Mouse (Mus musculus) kidney, embryonic 15.5 days (tissue): Measurements from ENCODE around the gene Ick. TPM values are rescaled to one million over a fixed set of nuclear protein-coding genes. Genes with fewer than 3 reads are reported as not detected.

Experiments used
- ATAC-seq: fragments of 200-750 bp; cut with Nextera tagmentation; replicated peaks from 2 replicates; pipeline ENCODE4 v1.8.0; 2017; ENCODE audit warnings: moderate TSS enrichment; ENCODE audit not compliant: low FRiP score
- H3K27ac ChIP-seq: fragments of 300-500 bp; sonication (generic); 2 replicates; pipeline ENCODE4 v1.5.1; 2015; ENCODE audit warnings: mild to moderate bottlenecking, inconsistent platforms
- H3K27me3 ChIP-seq: fragments of 300-500 bp; sonication (generic); 2 replicates; pipeline ENCODE4 v1.6.1; 2015; ENCODE audit warnings: inconsistent platforms
- H3K36me3 ChIP-seq: fragments of 300-500 bp; sonication (generic); 2 replicates; pipeline ENCODE4 v1.6.1; 2015; ENCODE audit warnings: inconsistent platforms
- H3K4me1 ChIP-seq: fragments of 300-500 bp; sonication (generic); 2 replicates; pipeline ENCODE4 v1.6.1; 2015; ENCODE audit warnings: inconsistent platforms
- H3K4me2 ChIP-seq: fragments of 300-500 bp; sonication (generic); 2 replicates; pipeline ENCODE4 v1.6.1; 2015; ENCODE audit warnings: moderate library complexity, mild to moderate bottlenecking, inconsistent platforms
- H3K4me3 ChIP-seq: fragments of 300-500 bp; sonication (generic); replicated peaks from 2 replicates; pipeline ENCODE4 v1.5.1; 2015; ENCODE audit warnings: mild to moderate bottlenecking, inconsistent platforms
- H3K9ac ChIP-seq: fragments of 300-500 bp; sonication (generic); 2 replicates; pipeline ENCODE4 v1.6.1; 2015; ENCODE audit warnings: mild to moderate bottlenecking, inconsistent platforms
- H3K9me3 ChIP-seq: fragments of 300-500 bp; sonication (generic); replicated peaks from 2 replicates; pipeline ENCODE4 v1.6.1; 2016; ENCODE audit warnings: inconsistent platforms
- WGBS: fragments of 180-500 bp; shearing (Covaris S2); methylation state at CpG from one replicate; pipeline ENCODE4 v1.1.7; 2015; ENCODE audit warnings: mixed read lengths; 5-methylcytosine and 5-hydroxymethylcytosine counted together
- polyA plus RNA-seq: library from polyadenylated mRNA; unstranded; fragments of >200 nt; fragmentation: Nextera tagmentation; extraction: Ambion mirVana; gene quantifications from 2 replicates; pipeline ENCODE4 v1.2.1, GENCODE M21; 2015

Gene Ick
- polyA plus RNA-seq, 1 experiment from 2014 or later: 24.2 TPM

DNA sequence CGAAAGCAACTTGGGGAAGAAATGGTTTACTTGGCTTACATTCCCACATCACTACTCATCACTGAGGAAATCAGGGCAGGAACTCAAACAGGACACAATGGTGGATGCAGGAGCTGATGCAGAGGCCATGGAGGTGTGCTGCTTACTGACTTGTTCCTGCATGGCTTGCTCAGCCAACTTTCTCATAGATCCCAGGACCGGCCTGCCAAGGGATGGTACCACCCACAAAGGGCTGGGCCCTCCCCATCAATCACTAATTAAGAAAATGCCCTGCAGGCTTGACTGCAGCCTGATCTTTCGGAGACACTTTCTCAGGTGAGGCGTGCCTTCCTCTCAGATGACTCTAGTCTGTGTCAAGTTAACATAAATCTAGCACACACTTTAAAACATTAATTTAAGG lies 2.2 kb upstream of the Ick start:
- Histone ChIP-seq H3K9ac (no peak overlapping the region), H3K9me3 (no peaks in the 10 kb centered on the region), H3K36me3 (peaks cover 27% of the 10 kb centered on the region), H3K27me3 (no peaks in the 10 kb centered on the region), H3K4me2 (peak overlapping the region; percentile 70), H3K4me1 (peaks cover 35% of the 10 kb centered on the region), H3K4me3 (peak overlapping the region; percentile 90; the same call in 1 of the 2 replicates), H3K27ac (no peak overlapping the region)
- no peak for ATAC-seq
- WGBS: 56% methylated on average over 4 of the region's 4 CpGs

- peak overlapping the region; percentile 70 for H3K4me2 ChIP-seq
- H3K27me3 ChIP-seq: no peaks in the 10 kb centered on the region
- H3K27ac ChIP-seq: peak overlapping the region; percentile 94
- H3K9me3 ChIP-seq: no peaks in the 10 kb centered on the region
- peaks cover 23% of the 10 kb centered on the region for H3K36me3 ChIP-seq
- H3K9ac ChIP-seq: peak overlapping the region; percentile 86
- peaks cover 35% of the 10 kb centered on the region for H3K4me1 ChIP-seq
- H3K4me3 ChIP-seq: peak overlapping the region; percentile 90
- 17% methylated on average over 6 of the region's 6 CpGs for WGBS
- no peak; the same call in 1 of the 2 replicates for ATAC-seq
Measured at GRCm38 (mm10) chr9:78107582-78107911, 1.4 kb upstream of the Ick start.

DNA sequence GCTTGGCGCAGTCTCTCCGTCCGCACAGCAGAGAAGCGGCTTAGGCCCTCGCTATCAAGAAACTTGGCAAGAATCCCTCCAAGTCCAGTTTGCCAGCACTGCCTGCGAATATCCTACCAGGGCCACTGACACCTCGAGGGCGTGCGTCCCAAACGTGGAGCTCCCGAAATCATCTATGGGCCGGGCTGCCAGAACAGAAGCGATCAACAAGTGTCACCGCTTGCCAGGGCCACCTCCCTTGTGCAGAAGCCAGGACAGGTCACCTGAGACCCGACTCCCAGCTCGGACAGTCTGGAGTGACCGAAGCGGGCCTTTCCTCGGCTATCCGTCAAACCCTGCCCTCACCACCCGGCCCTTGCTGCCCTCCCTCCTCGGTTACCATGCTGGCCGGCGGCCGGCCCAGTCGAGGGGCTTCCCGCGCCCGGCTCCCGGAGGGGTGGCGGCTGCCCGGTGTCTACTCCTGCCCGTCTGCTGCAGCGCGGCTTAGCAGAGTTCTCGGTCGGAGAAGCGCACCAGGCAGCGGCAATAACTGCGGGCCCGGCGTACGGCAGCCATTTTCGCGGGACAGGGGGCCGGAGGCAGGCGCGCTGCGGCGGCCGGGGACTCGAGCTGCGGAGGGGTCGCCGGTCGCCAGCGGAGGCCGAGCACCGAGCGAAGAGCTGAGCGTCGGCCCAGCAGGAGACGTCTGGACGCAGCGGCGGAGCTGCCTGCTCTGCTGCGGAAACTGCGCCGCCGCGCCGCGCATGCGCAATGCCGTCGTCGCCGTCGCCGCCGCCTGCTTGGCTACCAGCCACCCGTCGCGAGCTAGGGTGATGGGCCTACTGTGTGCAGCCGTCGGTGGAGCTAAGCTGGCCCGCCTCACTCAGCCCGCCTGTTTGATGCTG lies 838 bp upstream of the Ick start:
- peaks cover 38% of the 10 kb centered on the region for H3K4me1 ChIP-seq
- no peaks in the 10 kb centered on the region for H3K9me3 ChIP-seq
- peaks cover 18% of the 10 kb centered on the region; the same call in 1 of the 2 replicates for H3K36me3 ChIP-seq
- peak; percentile 83 for ATAC-seq
- no peaks in the 10 kb centered on the region for H3K27me3 ChIP-seq
- peak overlapping the region; percentile 86 for H3K9ac ChIP-seq
- WGBS: under 1% methylated on average over 88 of the region's 88 CpGs
- H3K4me2 ChIP-seq: peak overlapping the region; percentile 70
- H3K27ac ChIP-seq: peak overlapping the region; percentile 94
- peak overlapping the region; percentile 90 for H3K4me3 ChIP-seq

- Histone ChIP-seq H3K9ac (no peak overlapping the region), H3K27me3 (no peaks in the 10 kb centered on the region), H3K36me3 (0 out of 2 replicates have a peak, but pooled peaks cover 3% of the 10 kb centered on the region), H3K4me2 (peak overlapping the region; percentile 70), H3K4me1 (peaks cover 47% of the 10 kb centered on the region), H3K4me3 (peak overlapping the region; percentile 90), H3K9me3 (no peaks in the 10 kb centered on the region), H3K27ac (no peak overlapping the region)
- ATAC-seq: no peak
- 48% methylated on average over 5 of the region's 5 CpGs for WGBS
Measured at GRCm38 (mm10) chr9:78109656-78110055, 664 bp downstream of the Ick start.

GRCm38 (mm10) chr9:78111456-78111855 lies 2.5 kb downstream of the Ick start:
- Histone ChIP-seq H3K27ac (no peak overlapping the region), H3K9ac (no peak overlapping the region), H3K4me1 (peaks cover 47% of the 10 kb centered on the region), H3K4me2 (no peak overlapping the region), H3K36me3 (no peaks in the 10 kb centered on the region), H3K9me3 (no peaks in the 10 kb centered on the region), H3K27me3 (no peaks in the 10 kb centered on the region), H3K4me3 (no peak overlapping the region)
- WGBS: 88% methylated on average over 2 of the region's 2 CpGs
- ATAC-seq: no peak

- no peaks in the 10 kb centered on the region for H3K9me3 ChIP-seq
- WGBS: 1% methylated on average over 47 of the region's 47 CpGs
- H3K4me3 ChIP-seq: peak overlapping the region; percentile 84
- H3K36me3 ChIP-seq: no peaks in the 10 kb centered on the region
- ATAC-seq: peak; percentile 82
- H3K27me3 ChIP-seq: no peaks in the 10 kb centered on the region
- H3K27ac ChIP-seq: peak overlapping the region; percentile 90
- peak overlapping the region; percentile 92 for H3K9ac ChIP-seq
- H3K4me1 ChIP-seq: peaks cover 33% of the 10 kb centered on the region
- H3K4me2 ChIP-seq: peak overlapping the region; percentile 58
Measured at GRCm38 (mm10) chr9:78112770-78113537, 4.0 kb downstream of the Ick start.

DNA sequence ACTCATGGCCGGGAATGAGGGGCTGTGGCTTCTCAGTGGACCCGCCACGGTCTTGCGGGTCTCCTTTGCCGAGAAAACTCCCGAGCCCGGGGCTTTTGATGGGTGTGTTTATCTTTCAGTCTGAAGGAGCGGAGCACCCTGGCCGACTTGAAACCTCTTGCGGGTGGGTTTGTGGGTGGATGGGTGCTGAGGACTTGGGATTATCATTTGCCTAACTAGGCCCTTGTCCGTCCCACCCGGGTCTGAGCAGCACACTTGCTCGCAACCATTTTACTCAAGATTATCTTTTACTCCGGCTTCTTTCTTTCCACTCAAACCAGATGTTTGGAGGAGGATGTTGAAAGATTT lies 4.5 kb downstream of the Ick start:
- Histone ChIP-seq H3K9me3 (no peaks in the 10 kb centered on the region), H3K4me2 (peak overlapping the region; percentile 58), H3K36me3 (peaks cover 3% of the 10 kb centered on the region; the same call in 1 of the 2 replicates), H3K9ac (peak overlapping the region; percentile 92), H3K4me3 (peak overlapping the region; percentile 84), H3K27ac (peak overlapping the region; percentile 90), H3K27me3 (no peaks in the 10 kb centered on the region), H3K4me1 (peaks cover 33% of the 10 kb centered on the region)
- WGBS: under 1% methylated on average over 14 of the region's 14 CpGs
- ATAC-seq: peak; percentile 10; the same call in 1 of the 2 replicates

DNA sequence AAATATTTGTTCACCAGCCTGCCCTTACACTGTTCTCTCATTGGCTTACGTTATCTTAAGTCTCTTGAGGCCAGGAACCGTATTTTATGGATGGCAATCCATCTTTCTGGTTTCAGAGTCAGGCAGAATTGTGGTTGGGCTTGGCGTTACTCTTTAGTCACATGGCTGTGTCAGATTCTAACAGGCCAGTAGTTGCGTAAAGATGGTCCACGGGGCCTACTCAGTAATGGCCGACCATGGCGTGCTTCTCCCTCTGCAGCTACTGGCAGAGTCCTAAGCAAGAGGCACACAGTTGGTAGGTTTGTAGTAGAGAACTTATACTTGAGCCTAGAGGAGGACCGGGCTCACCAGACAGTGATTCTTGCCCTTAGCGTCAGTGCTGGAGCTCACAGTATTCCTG lies 6.8 kb downstream of the Ick start:
- no peaks in the 10 kb centered on the region for H3K27me3 ChIP-seq
- WGBS: 68% methylated on average over 9 of the region's 9 CpGs
- H3K9me3 ChIP-seq: no peaks in the 10 kb centered on the region
- no peak for ATAC-seq
- H3K9ac ChIP-seq: no peak overlapping the region
- peaks cover 9% of the 10 kb centered on the region; the same call in 1 of the 2 replicates for H3K36me3 ChIP-seq
- H3K27ac ChIP-seq: peak overlapping the region; percentile 41; the same call in 1 of the 2 replicates
- H3K4me3 ChIP-seq: no peak overlapping the region
- peaks cover 24% of the 10 kb centered on the region for H3K4me1 ChIP-seq
- H3K4me2 ChIP-seq: peak overlapping the region; percentile 58; the same call in 1 of the 2 replicates

DNA sequence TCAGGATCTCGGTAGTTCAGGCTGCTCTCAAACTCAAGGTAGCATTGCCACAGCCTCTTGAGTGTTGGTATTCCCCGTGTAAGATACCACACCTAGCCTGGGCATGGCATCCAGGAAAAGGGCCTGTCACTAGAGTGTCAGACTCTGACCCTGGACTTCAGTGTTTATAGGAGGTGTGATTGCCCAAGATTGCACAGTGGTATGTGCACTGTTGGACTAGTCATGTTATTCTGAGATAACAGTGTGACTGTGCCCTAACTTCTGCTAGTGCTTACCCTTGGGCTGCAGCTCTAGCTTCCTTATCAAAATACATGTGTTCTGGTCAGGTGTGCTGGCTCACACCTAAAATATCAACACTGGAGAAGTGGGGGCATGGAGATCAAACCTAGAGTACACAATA lies 8.7 kb downstream of the Ick start:
- WGBS: 86% methylated on average over 2 of the region's 2 CpGs
- Histone ChIP-seq H3K27me3 (no peaks in the 10 kb centered on the region), H3K9ac (no peak overlapping the region), H3K27ac (no peak overlapping the region), H3K9me3 (no peaks in the 10 kb centered on the region), H3K4me3 (no peak overlapping the region), H3K4me2 (no peak overlapping the region), H3K36me3 (peaks cover 12% of the 10 kb centered on the region; the same call in 1 of the 2 replicates), H3K4me1 (peaks cover 23% of the 10 kb centered on the region)
- ATAC-seq: no peak

DNA sequence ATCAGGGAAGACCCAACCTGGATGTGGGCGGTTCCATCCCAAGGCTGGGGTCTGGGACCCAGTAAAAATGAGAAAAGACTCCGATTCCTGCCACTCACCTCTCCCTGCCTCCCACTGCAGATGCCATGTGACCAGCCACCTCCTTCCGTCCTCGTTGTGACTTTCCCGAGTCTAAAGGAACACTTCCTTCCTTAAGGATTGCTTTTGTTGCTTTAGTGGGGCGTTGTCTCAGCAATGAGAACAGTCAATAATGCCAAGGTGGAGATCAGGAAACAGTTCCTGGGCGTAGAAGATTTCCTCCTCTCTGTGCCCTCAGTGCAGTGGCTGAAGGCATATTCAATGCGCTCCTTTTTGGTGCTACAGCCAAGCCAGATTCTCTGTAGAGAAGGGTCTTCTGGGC lies 12.4 kb downstream of the Ick start:
- WGBS: 77% methylated on average over 8 of the region's 8 CpGs
- no peaks in the 10 kb centered on the region for H3K27me3 ChIP-seq
- ATAC-seq: no peak

GRCm38 (mm10) chr9:78121985-78122384 lies 13.0 kb downstream of the Ick start:
- Histone ChIP-seq H3K36me3 (peaks cover 12% of the 10 kb centered on the region; the same call in 1 of the 2 replicates), H3K4me3 (no peak overlapping the region), H3K9ac (no peak overlapping the region), H3K27me3 (no peaks in the 10 kb centered on the region), H3K4me1 (peaks cover 12% of the 10 kb centered on the region), H3K4me2 (no peak overlapping the region), H3K9me3 (no peaks in the 10 kb centered on the region), H3K27ac (no peak overlapping the region)
- ATAC-seq: no peak
- WGBS: 78% methylated on average over 6 of the region's 6 CpGs

More for the DNA sequence above, 12.4 kb downstream of the Ick start:
- Histone ChIP-seq H3K4me3 (no peak overlapping the region), H3K9me3 (no peaks in the 10 kb centered on the region), H3K4me2 (no peak overlapping the region), H3K4me1 (peaks cover 8% of the 10 kb centered on the region; the same call in 1 of the 2 replicates), H3K9ac (no peak overlapping the region), H3K36me3 (peaks cover 12% of the 10 kb centered on the region; the same call in 1 of the 2 replicates), H3K27ac (no peak overlapping the region)
